Mouse (Mus musculus) inflammation-experienced regulatory T-cells (primary cell): ENCODE measurements around the gene Klk1b4. TPM values are rescaled to one million over a fixed set of nuclear protein-coding genes. Genes with fewer than 3 reads are reported as not detected.

ENCODE experiments used
- polyA plus RNA-seq, 2 experiments: library from polyadenylated mRNA; unstranded; fragments of 100-300 nt; shearing (Covaris generic); gene quantifications; one replicate each; pipeline ENCODE4 v1.2.1; 2017

Klk1b4 gene
- polyA plus RNA-seq = under 1 TPM in 1 of 2 experiments, not detected in 1; 0.59 TPM

GRCm38 (mm10) chr7:44207135-44207534 lies at the start of gene Klk1b4:
Gene Klk1b4, plus strand, starts transcription at chr7:44207435.

GRCm38 (mm10) chr7:44187936-44188335 lies 19.3 kb upstream of the Klk1b4 start, which contains the start of gene Klk1b24:
Gene Klk1b24, plus strand, starts transcription at chr7:44188236.

GRCm38 (mm10) chr7:44197891-44198290 lies 9.3 kb upstream of the Klk1b4 start, which contains the start of gene Klk1b3:
Gene Klk1b3, plus strand, starts transcription at chr7:44198191.

GRCm38 (mm10) chr7:44215645-44216044 lies 8.4 kb downstream of the Klk1b4 start, which contains the start of gene Klk1b5:
Gene Klk1b5, plus strand, starts transcription at chr7:44215945.

GRCm38 (mm10) chr7:44225076-44225475 lies 17.8 kb downstream of the Klk1b4 start, which contains the start of gene Klk1:
Gene Klk1, plus strand, starts transcription at chr7:44225360.

GRCm38 (mm10) chr7:44235909-44236308 lies 28.7 kb downstream of the Klk1b4 start, which contains the start of gene Gm36864:
Gene Gm36864, plus strand, starts transcription at chr7:44236177.

GRCm38 (mm10) chr7:44246055-44246983 lies 39.1 kb downstream of the Klk1b4 start, which contains the start of the genes 1700028J19Rik and 2410002F23Rik:
Gene 1700028J19Rik, minus strand, starts transcription at chr7:44246695.
Gene 2410002F23Rik, plus strand, starts transcription at chr7:44246722.

GRCm38 (mm10) chr7:44257278-44257677 lies 50.0 kb downstream of the Klk1b4 start, which contains the start of gene Acp4:
Gene Acp4, minus strand, starts transcription at chr7:44257378.

GRCm38 (mm10) chr7:44261147-44261546 lies 53.9 kb downstream of the Klk1b4 start, which contains the start of gene Gm15517:
Gene Gm15517, plus strand, starts transcription at chr7:44261447.

Other genes starting within 250 kb of the Klk1b4 start
- not detected for gene Klk1b1, start 240.7 kb upstream of the Klk1b4 start, polyA plus RNA-seq
- not detected for gene Klk1b9, start 231.4 kb upstream of the Klk1b4 start, polyA plus RNA-seq
- gene Klk1b11, start 211.6 kb upstream of the Klk1b4 start, polyA plus RNA-seq = not detected
- under 1 TPM in 1 of 2 experiments, not detected in 1; 0.22 TPM for gene Klk1b26, start 195.3 kb upstream of the Klk1b4 start, polyA plus RNA-seq
- 1 to 10 TPM; 2.7 to 3.0 TPM for gene Klk1b27, start 155.1 kb upstream of the Klk1b4 start, polyA plus RNA-seq
- gene Klk1b21, start 105.1 kb upstream of the Klk1b4 start, polyA plus RNA-seq = not detected
- gene Klk1b22, start 94.8 kb upstream of the Klk1b4 start, polyA plus RNA-seq = not detected
- gene Klk1b16, start 70.7 kb upstream of the Klk1b4 start, polyA plus RNA-seq = not detected
- under 1 TPM in 1 of 2 experiments, not detected in 1; 0.84 TPM for gene Klk1b24, start 19.2 kb upstream of the Klk1b4 start, polyA plus RNA-seq
- not detected for gene Klk1b3, start 9.2 kb upstream of the Klk1b4 start, polyA plus RNA-seq
- not detected for gene Klk1b5, start 8.5 kb downstream of the Klk1b4 start, polyA plus RNA-seq
- under 1 TPM in 1 of 2 experiments, not detected in 1; 0.65 TPM for gene Klk1, start 17.9 kb downstream of the Klk1b4 start, polyA plus RNA-seq
- gene Gm36864, start 28.7 kb downstream of the Klk1b4 start, polyA plus RNA-seq = 1 to 10 TPM in 1 of 2 experiments, not detected in 1; 2.8 TPM
- gene 1700028J19Rik, start 39.3 kb downstream of the Klk1b4 start, polyA plus RNA-seq = 1 to 10 TPM; 1.5 to 4.0 TPM
- 100 to 1,000 TPM; 133 to 173 TPM for gene 2410002F23Rik, start 39.3 kb downstream of the Klk1b4 start, polyA plus RNA-seq
- 1 to 10 TPM in 1 of 2 experiments, under 1 TPM in 1; 0.18 to 1.3 TPM for gene Acp4, start 49.9 kb downstream of the Klk1b4 start, polyA plus RNA-seq
- gene Gm15517, start 54.0 kb downstream of the Klk1b4 start, polyA plus RNA-seq = not detected
- under 1 TPM; 0.31 to 0.95 TPM for gene Clec11a, start 99.5 kb downstream of the Klk1b4 start, polyA plus RNA-seq
- gene Shank1, start 102.8 kb downstream of the Klk1b4 start, polyA plus RNA-seq = under 1 TPM; 0.10 to 0.24 TPM
- under 1 TPM; 0.23 to 0.55 TPM for gene Syt3, start 176.7 kb downstream of the Klk1b4 start, polyA plus RNA-seq
- gene 1700008O03Rik, start 178.4 kb downstream of the Klk1b4 start, polyA plus RNA-seq = under 1 TPM; 0.47 to 0.69 TPM
- gene Lrrc4b, start 221.6 kb downstream of the Klk1b4 start, polyA plus RNA-seq = under 1 TPM; 0.18 to 0.64 TPM